ENCODE assay signal across 27 mouse cellular contexts in genomic region chr10:26900426-26900825, GRCm38 (mm10).
"Had no signal": no experiment of that assay in that cellular context is flagged by ENCODE, and none has a peak within 500 bp of the region (broad histone marks: within the 10 kb centered on the region; RNA-seq: fewer than 3 reads in every experiment).

No protein-coding gene starts in this region.

- ATAC-seq: forebrain, embryonic 13.5 days; forebrain, embryonic 14.5 days; forebrain, embryonic 15.5 days; forebrain, embryonic 16.5 days; forebrain, postnatal 0 days had no signal

- H3K36me3 ChIP-seq: embryonic facial prominence, embryonic 10.5 days; embryonic facial prominence, embryonic 12.5 days; embryonic facial prominence, embryonic 13.5 days; embryonic facial prominence, embryonic 15.5 days; forebrain, embryonic 10.5 days; forebrain, embryonic 12.5 days; forebrain, embryonic 15.5 days; heart, embryonic 10.5 days had no signal

- H3K9me3 ChIP-seq: embryonic facial prominence, embryonic 10.5 days; embryonic facial prominence, embryonic 12.5 days; embryonic facial prominence, embryonic 13.5 days; embryonic facial prominence, embryonic 15.5 days; forebrain, embryonic 10.5 days; forebrain, embryonic 12.5 days; forebrain, embryonic 13.5 days; forebrain, embryonic 15.5 days; heart, embryonic 10.5 days had no signal

- DNase-seq: cerebellum, adult 9-10 months; cerebellum, adult 9-11 months; cerebellum, postnatal 10 days; cerebellum, postnatal 14 days; cerebellum, postnatal 25 days; cerebellum, postnatal 36 days; embryo, embryonic 11 days; forebrain, postnatal 0 days; gastrocnemius, adult 2 months; gastrocnemius, postnatal 10 days; gastrocnemius, postnatal 14 days; gastrocnemius, postnatal 25 days; gastrocnemius, postnatal 36 days; heart, adult 11 months; heart, adult 2 months had no signal

- H3K27me3 ChIP-seq: embryonic facial prominence, embryonic 12.5 days; embryonic facial prominence, embryonic 13.5 days; embryonic facial prominence, embryonic 15.5 days; forebrain, embryonic 12.5 days; forebrain, embryonic 13.5 days; forebrain, embryonic 15.5 days had no signal

- H3K27ac ChIP-seq: embryonic facial prominence, embryonic 10.5 days; embryonic facial prominence, embryonic 12.5 days; embryonic facial prominence, embryonic 13.5 days; embryonic facial prominence, embryonic 15.5 days; forebrain, embryonic 10.5 days; forebrain, embryonic 12.5 days; forebrain, embryonic 13.5 days; forebrain, embryonic 15.5 days; gastrocnemius, adult 2 months; heart, adult 2 months; heart, embryonic 10.5 days had no signal

- H3K9ac ChIP-seq: embryonic facial prominence, embryonic 12.5 days; embryonic facial prominence, embryonic 13.5 days; embryonic facial prominence, embryonic 15.5 days; forebrain, embryonic 12.5 days; forebrain, embryonic 13.5 days; forebrain, embryonic 15.5 days; forebrain, postnatal 0 days had no signal

- H3K4me3 ChIP-seq: embryonic facial prominence, embryonic 10.5 days; embryonic facial prominence, embryonic 12.5 days; embryonic facial prominence, embryonic 13.5 days; embryonic facial prominence, embryonic 15.5 days; erythroblast, embryonic 14.5 days; forebrain, embryonic 10.5 days; forebrain, embryonic 12.5 days; forebrain, embryonic 13.5 days; forebrain, embryonic 15.5 days; gastrocnemius, adult 2 months; heart, adult 2 months; heart, embryonic 10.5 days had no signal

- H3K4me2 ChIP-seq: embryonic facial prominence, embryonic 12.5 days; embryonic facial prominence, embryonic 13.5 days; embryonic facial prominence, embryonic 15.5 days; forebrain, embryonic 12.5 days; forebrain, embryonic 13.5 days; forebrain, embryonic 15.5 days had no signal

- H3K4me1 ChIP-seq: embryonic facial prominence, embryonic 10.5 days; embryonic facial prominence, embryonic 12.5 days; embryonic facial prominence, embryonic 13.5 days; embryonic facial prominence, embryonic 15.5 days; forebrain, embryonic 10.5 days; forebrain, embryonic 12.5 days; forebrain, embryonic 13.5 days; forebrain, embryonic 15.5 days; heart, embryonic 10.5 days had no signal
